Mouse (Mus musculus) right cerebral cortex, postnatal 4 days (tissue): ENCODE data around the gene Cxcr2.

Experiments
- DNase-seq: peaks from one replicate; pipeline ENCODE4 v3.0.0-alpha.2; 2022

Cxcr2 gene

GRCm38 (mm10) chr1:74199046-74199445 is 45.3 kb downstream of the Cxcr2 start:
- DNase-seq = no peak

GRCm38 (mm10) chr1:74201048-74201844 is 47.5 kb downstream of the Cxcr2 start:
- no peak for DNase-seq

- no peak for DNase-seq
Observed at GRCm38 (mm10) chr1:74203457-74203856, 49.7 kb downstream of the Cxcr2 start.

GRCm38 (mm10) chr1:74205881-74206280 is 52.1 kb downstream of the Cxcr2 start:
- no peak for DNase-seq

- no peak for DNase-seq
Observed at GRCm38 (mm10) chr1:74206642-74207041, 52.9 kb downstream of the Cxcr2 start.

- peak; percentile 48 for DNase-seq
Observed at GRCm38 (mm10) chr1:74207906-74208305, 54.1 kb downstream of the Cxcr2 start.

GRCm38 (mm10) chr1:74208941-74209340 is 55.2 kb downstream of the Cxcr2 start:
- no peak for DNase-seq
